Mouse (Mus musculus) cerebellum, postnatal 14 days (tissue): ENCODE results near the gene Inf2.

Source experiments
- DNase-seq, 2 experiments: peaks; one replicate each; pipeline ENCODE4 v3.0.0; 2021; ENCODE audit warnings: mixed read lengths in 2 of 2

The Inf2 gene

DNA sequence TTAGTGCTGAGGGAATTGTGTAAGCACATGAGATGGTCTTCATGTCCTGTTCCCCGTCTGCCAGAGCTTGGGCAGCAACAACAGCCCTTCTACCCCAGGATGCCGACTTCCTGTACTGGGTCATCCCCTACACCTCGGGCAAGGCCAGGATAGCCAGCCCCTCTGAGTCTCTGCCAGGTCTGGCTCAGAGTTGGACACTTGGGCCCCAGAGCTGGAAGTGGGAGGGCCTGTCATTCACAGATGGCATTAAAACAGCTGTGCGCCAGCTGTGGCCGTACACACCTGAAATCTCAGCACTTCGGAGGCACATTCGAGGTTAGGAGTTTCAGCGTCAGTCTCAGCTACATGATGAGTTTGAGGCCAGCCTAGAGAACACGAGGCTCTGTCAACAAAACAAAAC, 7.9 kb downstream of the Inf2 start:
- no peak for DNase-seq

DNA sequence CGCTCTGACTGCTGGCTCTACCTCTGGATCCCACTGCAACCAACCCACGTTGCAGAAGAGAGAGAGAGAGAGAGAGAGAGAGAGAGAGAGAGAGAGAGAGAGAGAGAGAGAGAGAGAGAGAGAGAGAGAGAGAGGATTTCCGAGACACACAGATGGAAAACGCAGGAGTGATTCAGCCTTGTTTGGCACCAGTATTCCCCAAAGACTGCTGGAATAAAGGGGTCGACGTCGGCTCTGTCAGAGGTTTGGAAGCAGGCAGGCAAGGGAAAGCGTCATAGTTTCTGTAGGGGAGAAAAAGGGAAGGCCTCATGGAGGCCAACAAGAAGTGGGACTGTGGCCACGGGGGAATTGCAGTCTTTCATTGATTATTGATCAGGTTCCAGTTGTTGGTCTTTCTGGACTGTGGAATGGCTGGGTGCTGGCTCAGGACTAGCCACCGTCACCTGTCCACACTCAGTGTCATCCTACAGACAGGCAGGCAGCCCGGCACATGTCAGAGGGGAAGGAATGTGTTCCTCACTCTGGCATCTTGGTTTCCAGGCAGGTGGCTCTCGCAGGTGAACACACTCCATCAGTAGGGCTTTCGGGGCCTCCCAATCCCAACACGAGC, 8.4 kb downstream of the Inf2 start:
- no peak for DNase-seq

DNA sequence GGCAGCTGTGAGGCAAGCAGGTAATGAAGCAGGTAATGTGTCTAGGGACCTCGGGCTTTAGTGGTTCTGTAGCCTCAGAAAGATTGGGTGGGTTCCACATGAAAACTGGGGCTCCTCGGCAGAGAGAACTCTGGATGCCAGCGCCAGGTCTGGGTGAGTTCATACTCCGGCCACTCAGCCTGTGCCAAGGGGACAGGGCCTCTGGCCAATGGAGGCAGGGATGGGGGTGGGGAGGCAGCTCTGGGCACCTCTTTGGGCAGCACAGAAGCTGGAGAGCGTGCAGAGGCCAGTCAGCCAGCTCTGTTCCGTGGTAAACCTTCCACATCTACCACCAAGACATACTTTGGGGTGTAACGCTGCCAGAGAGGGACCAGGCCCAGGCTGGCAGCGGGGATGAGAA, 9.0 kb downstream of the Inf2 start:
- DNase-seq: peak; percentile 59 to 69

- DNase-seq: no peak
These were observed 10.6 kb downstream of the Inf2 start for GRCm38 (mm10) chr12:112599198-112599597.

DNA sequence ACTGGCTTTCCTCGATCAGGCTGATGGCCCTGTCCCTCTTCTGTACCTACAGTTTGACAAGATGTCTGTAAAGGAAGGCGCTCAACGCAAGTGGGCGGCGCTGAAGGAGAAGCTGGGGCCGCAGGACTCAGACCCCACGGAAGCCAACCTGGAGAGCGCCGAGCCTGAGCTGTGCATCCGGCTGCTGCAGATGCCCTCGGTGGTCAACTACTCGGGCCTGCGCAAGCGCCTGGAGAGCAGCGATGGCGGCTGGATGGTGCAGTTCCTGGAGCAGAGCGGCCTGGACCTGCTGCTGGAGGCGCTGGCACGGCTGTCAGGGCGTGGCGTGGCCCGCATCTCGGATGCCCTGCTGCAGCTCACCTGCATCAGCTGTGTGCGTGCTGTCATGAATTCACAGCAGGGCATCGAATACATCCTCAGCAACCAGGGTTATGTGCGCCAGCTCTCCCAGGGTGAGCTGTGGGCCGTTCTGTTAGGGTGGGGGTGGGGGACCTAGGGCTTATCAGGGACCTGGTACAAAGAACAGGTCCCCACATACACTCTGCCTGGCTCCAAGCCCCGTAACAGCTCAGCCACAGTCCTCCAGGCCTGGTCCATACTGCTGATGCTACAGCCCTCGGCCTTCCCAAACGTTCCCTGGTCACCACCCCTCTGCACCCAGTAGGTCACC, 11.5 kb downstream of the Inf2 start:
- DNase-seq: no peak

DNA sequence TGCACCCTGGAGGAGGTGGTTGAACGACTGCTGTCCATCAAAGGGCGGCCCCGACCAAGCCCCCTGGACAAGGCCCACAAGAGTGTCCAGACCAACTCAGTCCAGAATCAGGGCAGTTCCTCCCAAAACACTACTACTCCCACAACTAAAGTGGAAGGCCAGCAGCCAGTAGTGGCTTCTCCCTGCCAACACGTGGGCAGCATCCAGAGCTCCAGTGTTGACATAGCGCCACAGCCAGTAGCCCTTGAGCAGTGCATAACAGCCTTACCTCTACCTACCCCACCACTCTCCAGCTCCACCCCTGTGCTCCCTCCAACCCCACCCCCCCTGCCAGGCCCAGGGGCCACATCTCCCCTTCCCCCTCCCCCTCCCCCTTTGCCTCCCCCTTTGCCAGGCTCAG, 15.4 kb downstream of the Inf2 start:
- DNase-seq: peak in 1 of 2 experiments; percentile 26

DNA sequence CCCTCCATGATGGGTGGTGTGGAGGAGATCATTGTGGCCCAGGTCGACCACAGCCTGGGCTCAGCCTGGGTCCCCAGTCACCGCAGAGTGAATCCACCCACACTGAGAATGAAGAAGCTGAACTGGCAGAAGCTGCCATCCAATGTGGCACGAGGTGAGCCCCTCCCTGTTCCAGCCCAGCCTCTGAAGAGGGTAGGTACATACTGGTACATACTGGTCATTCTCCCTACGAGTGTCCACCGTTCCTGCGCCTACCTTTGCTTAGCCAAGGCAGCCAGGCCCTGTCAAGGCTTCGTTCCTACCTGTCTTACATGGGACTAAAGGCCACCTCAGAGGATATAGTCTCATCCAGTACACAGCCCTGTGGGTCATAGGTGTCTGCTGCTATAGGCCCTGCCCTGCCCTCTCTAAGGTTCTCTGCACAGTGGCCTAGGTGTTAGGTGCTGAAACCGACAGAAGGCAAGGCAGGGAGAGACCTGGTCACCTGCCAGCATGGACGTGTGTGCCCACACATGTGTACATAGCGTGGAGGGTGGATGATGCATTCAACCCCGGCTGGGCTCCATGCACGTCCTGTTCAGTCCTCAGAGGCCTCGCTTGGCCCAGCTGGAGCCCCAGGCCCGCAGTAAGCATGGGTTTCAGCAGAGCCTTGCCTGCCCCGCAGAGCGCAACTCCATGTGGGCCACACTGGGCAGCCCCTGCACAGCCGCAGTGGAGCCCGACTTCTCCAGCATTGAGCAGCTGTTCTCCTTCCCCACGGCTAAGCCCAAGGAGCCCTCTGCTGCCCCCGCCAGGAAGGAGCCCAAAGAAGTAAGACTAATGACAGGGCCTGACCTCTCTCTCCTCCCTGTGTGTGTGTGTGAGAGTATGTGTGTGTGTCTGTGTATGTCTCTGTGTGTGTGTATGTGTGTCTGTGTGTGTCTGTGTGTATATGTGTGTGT, 16.4 kb downstream of the Inf2 start:
- DNase-seq: peak; percentile 46 to 68

DNA sequence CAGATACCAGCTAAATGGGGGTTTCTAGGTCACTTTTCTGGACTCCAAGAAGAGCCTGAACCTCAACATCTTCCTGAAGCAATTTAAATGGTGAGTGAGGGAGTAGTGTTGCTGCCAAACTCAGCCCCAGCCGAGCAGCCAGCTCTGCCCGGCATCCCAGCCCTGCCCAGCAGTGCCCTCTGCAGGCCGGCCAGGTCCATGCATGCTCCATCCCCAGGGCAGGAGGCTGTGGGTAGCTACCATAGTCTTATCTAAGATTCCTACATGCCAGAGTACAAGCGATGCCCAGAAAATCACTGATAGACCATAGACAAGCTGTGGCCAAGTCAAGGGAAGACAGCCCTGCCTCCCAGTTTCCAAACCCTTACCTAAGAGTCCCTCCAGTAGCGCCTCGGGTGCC, 17.2 kb downstream of the Inf2 start:
- peak; percentile 90 to 92 for DNase-seq

- DNase-seq: no peak
These were observed 18.4 kb downstream of the Inf2 start for GRCm38 (mm10) chr12:112606998-112607397.

- DNase-seq: no peak
These were observed 20.4 kb downstream of the Inf2 start for GRCm38 (mm10) chr12:112609031-112609430.

GRCm38 (mm10) chr12:112616668-112617067, 28.1 kb downstream of the Inf2 start:
- DNase-seq: no peak

DNA sequence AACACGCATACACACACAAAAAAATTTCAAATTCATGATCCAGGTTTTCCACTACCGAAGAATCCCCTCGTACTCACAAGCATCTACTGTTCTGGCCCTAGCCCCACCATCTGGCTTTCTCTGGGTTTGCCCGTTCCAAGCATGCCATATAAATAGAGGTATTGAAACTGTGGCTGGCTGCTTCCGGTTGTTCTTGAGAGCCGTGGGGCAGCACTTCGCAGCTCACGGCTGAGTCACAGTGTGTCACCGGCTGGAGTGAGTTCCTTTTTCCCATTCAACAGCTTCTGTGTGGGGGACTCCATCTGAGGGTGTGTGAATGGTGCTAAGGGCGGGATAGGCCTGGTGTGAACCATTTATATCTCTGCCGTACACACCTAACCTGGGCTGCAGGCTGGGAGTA, 28.6 kb downstream of the Inf2 start:
- no peak for DNase-seq

DNA sequence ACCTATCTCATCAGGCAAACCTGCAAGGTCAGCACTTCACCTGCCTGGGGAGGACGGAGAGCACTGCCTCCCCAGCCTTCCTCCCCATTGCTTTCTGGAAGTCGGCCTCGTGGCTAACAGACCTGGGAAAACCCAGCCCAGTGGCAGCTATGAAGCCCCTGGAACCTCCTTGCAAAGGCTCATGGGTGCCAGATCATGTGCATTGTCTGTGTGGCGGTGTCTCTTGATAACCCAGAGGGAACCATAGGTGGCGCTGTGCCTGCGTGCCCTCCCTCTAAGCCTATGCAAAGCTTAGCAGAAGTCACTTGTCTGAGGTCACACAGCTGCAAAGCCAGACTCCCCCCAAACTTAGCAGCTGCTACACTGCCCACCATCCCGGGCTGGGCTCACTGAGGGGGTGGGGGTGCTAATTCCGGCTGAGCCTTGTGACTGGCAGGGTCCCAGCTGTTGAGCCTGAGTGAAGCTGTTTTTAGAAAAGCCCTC, 29.4 kb downstream of the Inf2 start:
- DNase-seq: peak; percentile 52 to 72

DNA sequence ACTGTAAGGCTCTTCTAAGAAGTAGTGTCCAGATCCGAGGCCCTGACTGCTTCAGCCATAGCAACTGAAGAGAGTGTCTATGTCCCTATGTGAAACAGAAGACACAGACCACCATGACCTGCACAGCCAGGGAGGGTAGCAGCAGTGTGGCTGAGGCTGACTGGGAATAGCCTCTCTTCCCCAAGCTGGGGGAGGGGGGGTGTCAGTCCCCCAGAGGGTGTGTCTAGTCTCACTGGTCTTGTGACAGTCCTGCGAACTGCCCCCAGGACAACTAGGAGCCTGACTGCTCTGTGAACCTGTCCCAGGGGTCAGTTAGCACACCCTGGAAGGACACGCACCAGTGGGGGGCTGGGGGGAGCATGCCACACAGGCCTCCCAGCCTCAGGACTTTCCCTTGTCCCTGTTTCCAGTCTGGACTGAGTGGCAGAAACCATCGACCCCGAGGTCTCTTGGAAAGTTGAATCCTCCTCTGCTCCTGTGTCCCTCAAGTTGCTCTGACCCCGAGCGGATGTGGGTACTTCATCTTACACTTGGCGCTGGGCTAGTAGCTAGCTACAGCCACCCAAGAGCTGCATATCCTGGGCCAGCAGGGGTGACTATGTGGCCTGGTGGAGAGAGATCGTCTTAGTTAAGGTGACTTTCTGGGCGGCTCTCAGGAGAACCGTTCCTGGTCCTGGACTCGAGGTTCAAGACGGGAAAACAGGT, 30.5 kb downstream of the Inf2 start:
- DNase-seq: no peak

DNA sequence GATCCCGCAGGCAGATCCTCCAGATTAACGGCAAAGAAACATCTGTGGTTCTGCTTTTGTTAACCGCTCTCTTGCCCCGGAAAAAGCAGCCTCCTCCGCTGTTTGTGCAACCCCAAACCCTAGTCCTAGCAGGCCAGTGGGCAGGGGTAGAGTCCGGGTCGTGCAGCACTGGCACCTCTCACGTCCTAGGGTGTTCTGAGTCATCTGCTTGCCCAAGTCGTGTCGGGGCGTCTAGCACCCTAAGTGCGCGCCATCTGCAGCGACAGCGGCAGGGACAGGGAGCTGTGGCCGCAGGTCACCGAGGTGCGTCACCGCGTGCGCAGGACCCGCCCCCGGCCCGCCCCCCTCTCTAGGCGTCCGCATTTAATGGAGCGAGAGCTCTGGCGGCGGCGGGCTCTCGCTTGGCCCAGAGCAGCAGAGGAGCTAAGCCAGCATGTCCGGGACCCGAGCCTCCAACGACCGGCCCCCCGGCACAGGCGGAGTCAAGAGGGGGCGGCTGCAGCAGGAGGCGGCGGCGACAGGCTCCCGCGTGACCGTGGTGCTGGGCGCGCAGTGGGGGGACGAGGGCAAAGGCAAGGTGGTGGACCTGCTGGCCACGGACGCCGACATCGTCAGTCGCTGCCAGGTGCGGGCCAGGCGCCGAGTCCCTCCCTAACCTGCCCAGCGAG, 31.2 kb downstream of the Inf2 start, which contains the start of gene Adssl1:
Gene Adssl1, plus strand, starts transcription at position 360 of the 668 bp plus-strand sequence.
- DNase-seq: peak; percentile 52 to 56

DNA sequence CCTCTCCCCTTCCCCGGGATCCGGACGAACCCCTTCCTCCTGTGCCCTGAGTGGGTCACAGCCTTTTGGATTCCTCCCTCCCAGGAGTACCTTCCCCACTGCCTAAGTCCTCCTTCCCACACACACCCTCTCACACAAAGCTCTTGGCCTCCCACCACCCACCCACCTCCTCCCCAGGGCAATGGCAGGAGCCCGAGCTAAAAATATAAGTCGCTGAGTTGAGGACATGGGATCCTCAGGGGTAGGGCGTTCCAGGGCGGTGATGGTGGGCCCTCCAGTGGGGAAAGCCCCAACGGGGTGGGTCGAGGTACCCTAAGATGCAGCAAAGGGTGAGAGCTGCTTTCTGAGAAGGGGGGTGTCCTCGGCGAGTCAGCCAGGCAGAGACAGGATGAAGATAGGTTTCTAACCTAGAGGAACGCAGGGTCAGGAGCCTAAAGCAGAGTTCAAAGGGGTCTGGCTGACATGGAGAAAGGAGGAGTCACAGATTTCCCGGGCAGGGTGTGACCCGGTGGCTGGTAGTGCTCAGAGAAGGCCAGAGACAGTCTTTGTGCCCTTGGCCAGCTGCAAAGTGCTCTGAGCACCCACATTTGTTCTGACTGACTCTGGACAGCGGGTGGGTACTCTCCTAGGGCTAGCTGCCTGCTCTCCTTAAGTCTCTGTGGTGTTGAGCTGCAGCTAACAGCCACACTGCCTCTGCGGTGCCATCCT, 31.9 kb downstream of the Inf2 start:
- no peak for DNase-seq

- DNase-seq: no peak
These were observed 33.3 kb downstream of the Inf2 start for GRCm38 (mm10) chr12:112621900-112622299.

- DNase-seq: peak; percentile 82 to 87
These were observed 35.2 kb downstream of the Inf2 start for GRCm38 (mm10) chr12:112623742-112624141.

- no peak for DNase-seq
These were observed 37.1 kb downstream of the Inf2 start for GRCm38 (mm10) chr12:112625700-112626099.

GRCm38 (mm10) chr12:112626455-112626854, 37.9 kb downstream of the Inf2 start:
- DNase-seq: no peak

DNA sequence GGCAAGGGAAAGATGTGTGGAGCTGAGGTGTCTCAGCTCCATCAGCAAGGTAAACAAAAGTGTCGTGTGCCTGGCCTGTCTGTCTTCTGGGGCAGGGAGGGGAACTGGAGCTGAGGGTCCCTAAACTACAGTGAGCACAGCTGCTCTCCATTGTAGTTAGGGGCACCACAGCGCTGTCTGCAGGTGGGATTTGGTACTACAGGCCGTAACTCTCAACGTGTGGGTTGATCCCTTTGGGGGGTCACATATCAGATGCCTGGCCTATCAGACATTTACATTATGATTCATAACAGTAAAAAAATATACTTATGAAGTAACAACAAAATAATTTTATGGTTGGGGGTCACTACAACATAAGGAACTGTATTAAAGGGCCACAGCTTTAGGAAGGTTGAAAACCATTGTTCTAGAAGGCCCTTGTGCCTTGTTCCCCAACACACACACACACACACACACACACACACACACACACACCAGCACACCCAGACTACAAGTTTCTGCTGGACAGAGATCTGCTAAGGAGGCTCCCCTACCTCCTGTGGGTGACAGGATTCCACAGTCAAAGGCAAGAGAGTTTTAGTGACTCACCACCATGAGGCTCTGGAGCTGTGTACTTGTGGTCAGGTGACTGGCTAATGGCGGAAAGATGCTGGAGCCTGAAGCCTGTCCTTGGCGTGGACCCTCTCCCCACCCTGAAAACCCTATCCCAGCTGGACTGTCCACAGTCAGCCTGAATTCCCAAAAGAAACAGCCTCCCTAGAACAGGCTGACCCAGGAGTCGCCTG, 38.7 kb downstream of the Inf2 start:
- no peak for DNase-seq
